ENCODE assay signal across 8 mouse cellular contexts in the genomic region with DNA sequence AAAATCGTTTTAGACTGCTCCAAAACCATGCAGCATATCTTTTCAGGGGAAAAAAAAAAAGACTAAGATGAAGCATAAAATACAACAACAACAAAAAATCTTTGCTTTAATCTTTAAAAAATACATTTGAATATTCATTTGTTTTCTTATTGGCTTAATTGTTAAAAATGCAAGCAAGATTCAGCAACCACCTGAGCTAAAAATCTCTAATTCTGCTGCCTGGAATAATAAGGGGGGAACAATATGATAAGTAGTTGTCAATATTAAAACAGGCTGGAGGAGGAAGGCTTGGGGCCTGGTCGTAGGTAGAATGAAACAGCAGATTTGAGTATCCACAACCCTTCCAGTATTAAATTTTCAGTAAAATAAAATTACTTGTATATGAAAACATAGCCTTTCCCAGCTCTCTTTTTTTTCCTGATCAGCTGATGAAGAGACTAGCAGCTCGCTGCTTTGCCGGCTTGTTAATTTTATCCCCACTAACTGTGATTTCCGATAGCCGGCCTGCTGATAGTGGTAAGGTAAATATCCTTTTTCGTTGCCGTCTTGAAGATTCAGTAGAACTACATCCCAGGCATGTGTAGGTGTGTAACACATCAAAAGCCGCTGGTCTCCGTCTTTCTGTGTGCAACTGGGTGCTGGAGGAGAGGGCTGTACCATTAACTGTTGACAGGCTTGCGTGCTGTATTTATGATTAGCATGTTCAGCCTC.
DNase-seq lines count a peak whose midpoint lies in the region; ATAC-seq and TF ChIP-seq lines count a peak whose summit lies in the region.

No protein-coding gene starts in this region.

- H3K4me3 ChIP-seq in lung, postnatal 0 days (ENCODE audit: low read depth, low read length): peak overlapping the region; percentile 53
- H3K4me3 ChIP-seq in hindbrain, postnatal 0 days (ENCODE audit: low read length): peak overlapping the region; percentile 30
- peak overlapping the region; percentile 44; the same call in 1 of the 2 replicates for H3K4me3 ChIP-seq in midbrain, embryonic 12.5 days

- no peaks in the 10 kb centered on the region for H3K27me3 ChIP-seq in lung, postnatal 0 days (replicated peaks; ENCODE audit: insufficient read depth, low read length)
- H3K27me3 ChIP-seq in hindbrain, postnatal 0 days (ENCODE audit: insufficient read depth, low read length): no peaks in the 10 kb centered on the region
- H3K27me3 ChIP-seq in midbrain, embryonic 12.5 days: no peaks in the 10 kb centered on the region

- H3K27ac ChIP-seq in lung, postnatal 0 days (ENCODE audit: low read length): peak overlapping the region; percentile 95
- H3K27ac ChIP-seq in hindbrain, postnatal 0 days: peak overlapping the region; percentile 95
- peak overlapping the region; percentile 99 for H3K27ac ChIP-seq in midbrain, embryonic 12.5 days (replicated peaks)

- ATAC-seq in lung, postnatal 0 days: no peak
- ATAC-seq in hindbrain, postnatal 0 days: no peak
- no peak for ATAC-seq in midbrain, embryonic 12.5 days (ENCODE audit: low FRiP score, low read depth)

- peak; percentile 46 for DNase-seq in adrenal gland, adult 2 months
- no peak for DNase-seq in adrenal gland, adult 8-10 months
- peak; percentile 31 for DNase-seq in lung, postnatal 0 days (ENCODE audit: low spot score)
- DNase-seq in lung, postnatal 25 days (ENCODE audit: low spot score): no peak
- DNase-seq in hindbrain, postnatal 0 days (ENCODE audit: low spot score): peak; percentile 59
- DNase-seq in urinary bladder, adult 2 months (ENCODE audit: low spot score): no peak
- DNase-seq in T-cell, adult 2 months (ENCODE audit: low spot score): no peak

- peaks cover 11% of the 10 kb centered on the region; the same call in 1 of the 2 replicates for H3K4me1 ChIP-seq in lung, postnatal 0 days (ENCODE audit: insufficient read depth, low read depth, low read length)
- H3K4me1 ChIP-seq in hindbrain, postnatal 0 days (ENCODE audit: insufficient read depth, low read length): peaks cover 12% of the 10 kb centered on the region
- peaks cover 18% of the 10 kb centered on the region for H3K4me1 ChIP-seq in midbrain, embryonic 12.5 days

- H3K36me3 ChIP-seq in lung, postnatal 0 days (ENCODE audit: insufficient read depth, low read length): no peaks in the 10 kb centered on the region
- H3K36me3 ChIP-seq in hindbrain, postnatal 0 days (ENCODE audit: insufficient read depth, low read length): no peaks in the 10 kb centered on the region
- H3K36me3 ChIP-seq in midbrain, embryonic 12.5 days: 0 out of 2 replicates have a peak, but pooled peaks cover 3% of the 10 kb centered on the region

- H3K9ac ChIP-seq in lung, postnatal 0 days (replicated peaks; ENCODE audit: low read depth): no peak overlapping the region
- peak overlapping the region; percentile 58 for H3K9ac ChIP-seq in hindbrain, postnatal 0 days (replicated peaks; ENCODE audit: low read length)
- 0 out of 2 replicates have a peak overlapping the region, but pooled peaks have one; percentile 64 for H3K9ac ChIP-seq in midbrain, embryonic 12.5 days (replicated peaks)

- 15% methylated on average over 11 of the region's 11 CpGs for WGBS in lung, postnatal 0 days
- 12% methylated on average over 11 of the region's 11 CpGs for WGBS in hindbrain, postnatal 0 days
- WGBS in midbrain, embryonic 12.5 days: 26% methylated on average over 11 of the region's 11 CpGs

- no peaks in the 10 kb centered on the region for H3K9me3 ChIP-seq in lung, postnatal 0 days (ENCODE audit: low read length)
- no peaks in the 10 kb centered on the region for H3K9me3 ChIP-seq in hindbrain, postnatal 0 days (ENCODE audit: low read length)
- H3K9me3 ChIP-seq in midbrain, embryonic 12.5 days: no peaks in the 10 kb centered on the region

- TF ChIP-seq CTCF in lung, postnatal 0 days (IDR thresholded peaks at IDR 0.05): no peak
- no peak for TF ChIP-seq CTCF in hindbrain, postnatal 0 days (IDR thresholded peaks at IDR 0.05; ENCODE audit: low read depth)

- no peak for TF ChIP-seq EP300 in lung, postnatal 0 days (IDR thresholded peaks at IDR 0.05)

- H3K4me2 ChIP-seq in lung, postnatal 0 days (replicated peaks; ENCODE audit: low read depth, low read length): peak overlapping the region; percentile 57
- H3K4me2 ChIP-seq in hindbrain, postnatal 0 days (ENCODE audit: low read depth, low read length): peak overlapping the region; percentile 67
- peak overlapping the region; percentile 63 for H3K4me2 ChIP-seq in midbrain, embryonic 12.5 days (replicated peaks)

Comparison
In these comparisons a context has a peak if more than half of its experiments do, and no peak if none do; other contexts are left out.
1. DNase-seq: peak in adrenal gland, adult 2 months (single experiment), lung, postnatal 0 days (single experiment) and hindbrain, postnatal 0 days (single experiment); none in adrenal gland, adult 8-10 months (single experiment), lung, postnatal 25 days (single experiment), urinary bladder, adult 2 months (single experiment) and T-cell, adult 2 months (single experiment).
2. Peak in every context shown above with its lines, with median percentiles within 50 percentile points of each other: H3K27ac ChIP-seq, H3K4me2 ChIP-seq and H3K4me3 ChIP-seq.